Mouse (Mus musculus) cerebellum, adult 2 months (tissue): ENCODE measurements around the gene Rcc2. TPM values are rescaled to one million over a fixed set of nuclear protein-coding genes. Genes with fewer than 3 reads are reported as not detected.

ENCODE experiments used
- DNase-seq, 2 experiments: peaks; one replicate each; pipeline ENCODE4 v3.0.0; 2021
- H3K27ac ChIP-seq: fragments of 200-500 bp; 2 replicates; pipeline ENCODE4 v1.5.1; 2012; ENCODE audit warnings: low read length, control low read depth, inconsistent platforms; ENCODE audit not compliant: insufficient read depth
- H3K27me3 ChIP-seq: fragments of 200-500 bp; 2 replicates; pipeline ENCODE4 v1.6.1; 2012; ENCODE audit warnings: inconsistent platforms, mild to moderate bottlenecking, low read length, moderate library complexity; ENCODE audit not compliant: control insufficient read depth, insufficient read depth
- H3K4me1 ChIP-seq: fragments of 200-500 bp; 2 replicates; pipeline ENCODE4 v1.6.1; 2011; ENCODE audit warnings: low read length; ENCODE audit not compliant: control insufficient read depth, insufficient read depth
- H3K4me3 ChIP-seq: fragments of 200-500 bp; replicated peaks from 2 replicates; pipeline ENCODE3; 2011; ENCODE audit warnings: mild to moderate bottlenecking, low read depth, low read length, control low read depth; ENCODE audit not compliant: insufficient read depth
- CTCF ChIP-seq: fragments of 200-500 bp; IDR thresholded peaks from 2 replicates; pipeline ENCODE4 v1.5.1; 2011; ENCODE audit warnings: low read depth, mild to moderate bottlenecking, control low read depth, low read length, moderate library complexity, borderline replicate concordance; ENCODE audit not compliant: insufficient read depth
- POLR2A ChIP-seq: fragments of 200-500 bp; IDR thresholded peaks from 2 replicates; pipeline ENCODE4 v1.6.1; 2011; ENCODE audit warnings: low read length, control low read depth, borderline replicate concordance; ENCODE audit not compliant: insufficient read depth
- WGBS: fragments of 180-500 bp; shearing (Covaris S2); methylation state at CpG from one replicate; pipeline ENCODE4 v1.1.7; 2018; 5-methylcytosine and 5-hydroxymethylcytosine counted together
- polyA plus RNA-seq: library from polyadenylated mRNA; depleted of rRNA; stranded (reverse); fragments of >200 nt; gene quantifications from 2 replicates; pipeline ENCODE4 v1.2.3, GENCODE M21; 2012

Rcc2 gene
- polyA plus RNA-seq, 1 experiment: 40.6 TPM

DNA sequence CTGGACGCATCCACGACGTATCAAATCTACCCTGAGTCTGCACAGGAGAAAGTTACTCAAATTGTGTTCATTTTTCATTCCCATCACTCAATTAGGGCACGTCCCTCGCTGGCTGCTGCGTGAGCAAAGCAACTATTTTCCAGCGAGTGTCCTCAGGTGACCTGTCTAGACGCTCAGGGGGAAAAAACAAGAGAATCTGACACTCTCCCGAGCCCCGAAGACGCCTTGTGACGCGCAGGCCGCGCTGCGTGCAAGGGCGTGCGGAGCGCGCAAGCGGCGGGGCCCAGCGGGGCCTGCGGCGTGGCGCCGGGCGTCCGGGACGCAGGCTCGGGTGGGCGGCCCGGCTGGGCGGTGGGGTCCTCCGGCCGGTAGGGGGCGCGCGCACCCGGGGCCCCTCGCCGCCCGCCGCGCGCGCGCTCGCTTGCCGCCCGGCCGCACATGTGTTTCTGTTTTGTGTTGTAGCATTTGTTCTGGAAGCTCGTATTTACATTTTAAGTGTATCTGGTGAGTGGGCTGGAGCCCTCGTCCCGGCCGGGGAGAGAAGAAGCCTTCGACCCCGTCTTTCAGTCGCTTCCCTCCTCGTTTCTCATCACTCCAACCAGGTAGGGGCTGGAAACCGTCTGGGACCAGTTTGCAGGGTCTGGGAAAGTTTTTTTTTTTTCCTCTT lies 841 bp downstream of the Rcc2 start:
- Histone ChIP-seq H3K27me3 (no peaks in the 10 kb centered on the region), H3K4me3 (peak overlapping the region; percentile 98), H3K27ac (peak overlapping the region; percentile 64), H3K4me1 (peaks cover 3% of the 10 kb centered on the region; the same call in 1 of the 2 replicates)
- DNase-seq: peak; percentile 81 to 82
- peak; percentile 70 for TF ChIP-seq POLR2A
- TF ChIP-seq CTCF: no peak; the same call in 1 of the 2 replicates
- whole genome bisulfite sequencing: under 1% methylated on average over 51 of the region's 61 CpGs

DNA sequence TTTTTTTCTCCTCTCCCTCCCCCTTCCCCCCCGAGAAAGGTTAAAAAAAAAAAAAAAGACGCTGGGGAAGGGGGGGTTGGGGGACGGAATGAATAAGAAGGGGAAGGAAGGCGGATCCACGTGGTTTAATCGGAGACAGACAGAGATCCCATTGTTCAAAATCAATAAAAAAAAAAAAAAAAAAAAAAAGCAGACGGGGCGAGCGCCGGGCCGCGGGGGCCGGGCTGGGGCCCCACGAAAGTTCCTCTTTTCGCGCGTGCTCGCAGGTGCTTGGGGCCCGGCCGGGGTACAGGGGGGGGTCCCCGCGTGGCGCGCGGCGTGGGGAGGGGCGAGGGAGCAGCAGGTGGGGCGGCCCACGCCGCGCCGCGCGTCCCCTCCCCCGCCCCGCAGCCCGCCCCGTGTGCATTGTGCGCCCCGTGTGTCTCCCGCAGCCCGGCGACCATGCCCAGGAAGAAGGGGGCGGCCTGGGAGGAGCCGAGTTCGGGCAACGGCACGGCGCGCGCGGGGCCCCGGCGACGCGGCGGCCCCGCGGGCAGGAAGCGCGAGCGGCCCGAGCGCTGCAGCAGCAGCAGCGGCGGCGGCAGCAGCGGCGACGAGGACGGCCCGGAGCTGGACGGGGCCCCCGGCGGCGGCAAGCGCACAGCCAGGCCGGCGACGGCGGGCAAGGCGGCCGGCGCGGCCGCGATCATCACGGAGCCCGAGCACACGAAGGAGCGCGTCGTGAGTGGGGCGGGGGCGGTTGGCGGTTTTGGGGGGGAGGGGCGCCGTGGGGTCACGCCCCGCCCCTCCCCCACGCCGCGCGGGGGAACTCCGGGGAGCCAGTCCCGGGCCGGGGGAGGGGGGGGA lies 1.6 kb downstream of the Rcc2 start:
- Histone ChIP-seq H3K27me3 (no peaks in the 10 kb centered on the region), H3K4me1 (peaks cover 3% of the 10 kb centered on the region; the same call in 1 of the 2 replicates), H3K4me3 (peak overlapping the region; percentile 98), H3K27ac (no peak overlapping the region; the same call in 1 of the 2 replicates)
- 6% methylated on average over 79 of the region's 107 CpGs for WGBS
- no peak for TF ChIP-seq CTCF
- TF ChIP-seq POLR2A: no peak
- peak in 1 of 2 experiments; percentile 50 for DNase-seq

DNA sequence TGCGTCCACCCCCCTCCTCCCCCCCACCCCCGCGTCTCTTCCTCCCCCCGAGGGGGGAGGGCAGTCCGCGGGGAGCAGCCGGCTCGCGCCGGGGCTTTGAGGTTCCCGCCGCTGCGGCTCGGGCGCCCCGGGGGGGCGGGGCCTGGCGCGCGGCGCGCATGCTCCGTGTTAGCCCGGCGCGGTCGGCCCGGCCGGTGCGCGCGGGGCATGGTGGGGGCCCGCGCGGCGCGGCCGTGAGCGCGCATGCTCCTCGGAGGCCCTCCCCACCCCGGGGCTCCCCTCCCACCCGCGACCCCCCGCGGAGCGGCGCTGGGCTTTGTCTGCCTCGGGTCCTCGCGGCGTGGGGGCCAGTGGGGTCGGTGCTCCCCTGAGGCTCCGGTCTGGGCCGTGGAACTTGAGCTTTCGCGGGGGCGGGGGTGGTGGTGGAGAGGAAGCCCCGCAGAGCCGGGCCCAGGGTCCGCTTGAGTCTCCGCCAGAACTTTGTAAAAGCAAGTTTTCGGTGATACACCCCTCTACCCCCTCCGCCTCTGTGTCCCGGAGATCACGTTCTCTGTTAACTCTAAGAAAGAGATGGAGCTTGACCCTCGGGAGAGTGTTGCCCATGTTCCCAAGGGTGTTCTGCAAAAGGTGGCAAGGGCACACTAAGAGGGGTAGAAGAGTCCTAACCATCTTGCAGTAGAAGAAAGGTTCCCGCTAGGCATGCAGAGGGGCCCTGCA lies 2.4 kb downstream of the Rcc2 start:
- no peaks in the 10 kb centered on the region for H3K27me3 ChIP-seq
- WGBS: 2% methylated on average over 48 of the region's 68 CpGs
- H3K4me3 ChIP-seq: peak overlapping the region; percentile 76
- H3K4me1 ChIP-seq: peaks cover 3% of the 10 kb centered on the region; the same call in 1 of the 2 replicates
- peak; percentile 83 to 85 for DNase-seq
- no peak for TF ChIP-seq POLR2A
- no peak for TF ChIP-seq CTCF
- peak overlapping the region; percentile 18 for H3K27ac ChIP-seq

DNA sequence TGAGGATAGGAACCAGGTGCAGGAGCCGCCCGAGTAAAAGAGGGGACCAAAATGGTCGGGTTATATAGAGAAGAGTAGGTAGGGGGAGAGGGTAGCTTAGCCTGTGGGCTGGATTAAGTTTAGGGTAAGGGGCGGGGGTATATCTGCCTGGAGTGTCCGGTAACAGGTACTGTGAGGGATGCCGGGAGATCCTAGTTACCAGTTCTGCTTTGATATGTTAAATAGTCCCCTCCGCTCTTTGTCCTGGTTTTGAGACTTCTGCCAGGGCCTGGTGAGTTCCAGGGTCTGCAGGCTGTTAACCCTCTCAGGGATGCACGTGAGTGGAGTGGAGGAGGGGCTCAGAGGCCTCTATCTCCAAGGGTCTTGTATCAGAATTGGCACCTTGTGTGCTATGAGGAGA lies 3.3 kb downstream of the Rcc2 start:
- TF ChIP-seq CTCF: no peak
- no peak for TF ChIP-seq POLR2A
- peaks cover 3% of the 10 kb centered on the region; the same call in 1 of the 2 replicates for H3K4me1 ChIP-seq
- H3K27me3 ChIP-seq: no peaks in the 10 kb centered on the region
- 26% methylated on average over 8 of the region's 8 CpGs for WGBS
- no peak overlapping the region for H3K27ac ChIP-seq
- DNase-seq: no peak
- H3K4me3 ChIP-seq: no peak overlapping the region

DNA sequence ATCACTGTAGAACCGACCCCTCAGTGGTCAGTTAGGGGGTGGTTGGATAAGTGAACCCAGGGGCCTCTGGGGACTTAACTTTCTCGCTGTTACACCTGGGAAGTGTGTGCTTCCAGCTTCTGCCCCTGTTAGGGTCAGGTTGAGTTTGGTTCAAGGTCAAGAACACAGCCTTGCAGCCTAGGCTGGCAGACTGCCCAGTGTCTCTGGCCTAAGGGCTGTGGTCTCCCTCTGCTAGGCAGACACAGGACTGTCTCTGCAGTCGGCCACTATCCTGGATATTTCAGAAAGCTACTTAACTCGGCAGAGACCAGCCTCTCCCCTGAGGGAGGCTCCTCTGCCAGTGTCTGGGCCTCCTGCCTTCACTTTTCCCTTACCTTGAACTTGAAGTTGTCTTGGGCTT lies 3.8 kb downstream of the Rcc2 start:
- WGBS: 33% methylated on average over 4 of the region's 4 CpGs
- no peak overlapping the region for H3K4me3 ChIP-seq
- H3K27ac ChIP-seq: no peak overlapping the region

DNA sequence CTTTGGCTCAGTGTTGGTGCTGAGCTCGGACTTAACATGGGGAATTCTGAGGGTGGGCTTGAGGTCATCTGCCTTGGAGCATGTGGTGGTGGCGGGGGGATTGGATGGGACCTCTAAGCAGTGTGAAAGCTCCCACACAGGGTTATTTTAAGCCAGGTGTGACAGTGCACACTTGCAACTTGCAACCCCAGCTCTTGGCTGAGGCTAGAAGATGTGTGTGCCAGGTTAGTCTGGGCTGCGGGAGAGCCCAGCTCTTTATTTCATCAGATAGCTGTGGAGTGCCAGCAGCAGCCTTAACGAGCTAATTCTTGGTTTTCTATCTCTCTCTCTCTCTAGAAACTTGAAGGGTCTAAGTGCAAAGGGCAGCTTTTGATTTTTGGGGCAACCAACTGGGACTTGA lies 7.3 kb downstream of the Rcc2 start:
- no peak overlapping the region for H3K27ac ChIP-seq
- TF ChIP-seq CTCF (no peak), POLR2A (no peak)
- H3K4me3 ChIP-seq: no peak overlapping the region
- no peaks in the 10 kb centered on the region for H3K4me1 ChIP-seq
- 45% methylated on average over 4 of the region's 4 CpGs for WGBS
- H3K27me3 ChIP-seq: no peaks in the 10 kb centered on the region
- no peak for DNase-seq

More for the DNA sequence above, 3.8 kb downstream of the Rcc2 start:
- no peak for TF ChIP-seq CTCF
- TF ChIP-seq POLR2A: no peak
- DNase-seq: no peak
- Histone ChIP-seq H3K27me3 (no peaks in the 10 kb centered on the region), H3K4me1 (peaks cover 3% of the 10 kb centered on the region; the same call in 1 of the 2 replicates)

DNA sequence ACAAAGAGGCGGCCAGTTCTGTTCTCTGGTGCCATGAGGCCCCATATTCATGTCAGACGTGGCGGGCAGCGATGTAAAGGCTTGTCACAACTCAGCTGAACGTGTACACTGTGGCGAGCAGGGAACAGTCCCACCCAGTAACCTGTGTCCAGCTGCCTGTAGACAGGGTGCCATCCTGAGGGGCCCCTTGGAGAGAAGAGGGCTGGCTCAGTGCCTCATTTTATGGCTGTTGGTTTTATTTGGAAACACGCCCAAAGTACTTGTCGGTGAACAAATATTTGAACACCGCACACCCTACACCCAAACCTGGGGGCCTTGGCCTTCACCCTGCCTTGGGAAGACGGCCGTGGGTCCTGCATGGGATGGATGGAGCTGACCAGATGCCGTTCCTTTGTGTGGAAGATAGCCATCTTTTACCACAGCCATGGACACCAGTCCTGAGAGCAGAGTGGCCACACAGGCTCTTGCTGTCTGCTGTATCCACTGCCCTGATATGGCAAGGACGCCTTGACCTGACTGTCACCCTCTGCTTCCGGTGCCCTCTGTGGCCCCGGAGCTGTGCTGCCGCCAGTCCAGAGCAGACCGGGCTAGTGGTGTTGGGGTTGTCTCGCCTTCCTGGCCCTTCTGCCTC lies 8.1 kb downstream of the Rcc2 start:
- no peak for TF ChIP-seq POLR2A
- no peak for TF ChIP-seq CTCF
- DNase-seq: no peak
- Histone ChIP-seq H3K4me1 (peaks cover 5% of the 10 kb centered on the region; the same call in 1 of the 2 replicates), H3K4me3 (no peak overlapping the region), H3K27ac (no peak overlapping the region), H3K27me3 (no peaks in the 10 kb centered on the region)
- WGBS: 66% methylated on average over 18 of the region's 18 CpGs
